Mouse (Mus musculus): ENCODE results near the gene Cggbp1.
"Not testable (repeated sequence)": the region's sequence is repeated elsewhere in the genome, so short reads cannot be mapped to it uniquely, and the experiment has no call there.

Cggbp1 gene

GRCm38 (mm10) chr16:64851563-64852362, at the start of gene Cggbp1, which contains the start of gene Zfp654:
Cggbp1 (plus strand) TSS chr16:64851996.
Zfp654 (minus strand) TSS chr16:64851652.
- DNase-seq: peak; percentile 100

- DNase-seq: no peak
Observed at GRCm38 (mm10) chr16:64803041-64803440, 48.8 kb upstream of the Cggbp1 start.

DNA sequence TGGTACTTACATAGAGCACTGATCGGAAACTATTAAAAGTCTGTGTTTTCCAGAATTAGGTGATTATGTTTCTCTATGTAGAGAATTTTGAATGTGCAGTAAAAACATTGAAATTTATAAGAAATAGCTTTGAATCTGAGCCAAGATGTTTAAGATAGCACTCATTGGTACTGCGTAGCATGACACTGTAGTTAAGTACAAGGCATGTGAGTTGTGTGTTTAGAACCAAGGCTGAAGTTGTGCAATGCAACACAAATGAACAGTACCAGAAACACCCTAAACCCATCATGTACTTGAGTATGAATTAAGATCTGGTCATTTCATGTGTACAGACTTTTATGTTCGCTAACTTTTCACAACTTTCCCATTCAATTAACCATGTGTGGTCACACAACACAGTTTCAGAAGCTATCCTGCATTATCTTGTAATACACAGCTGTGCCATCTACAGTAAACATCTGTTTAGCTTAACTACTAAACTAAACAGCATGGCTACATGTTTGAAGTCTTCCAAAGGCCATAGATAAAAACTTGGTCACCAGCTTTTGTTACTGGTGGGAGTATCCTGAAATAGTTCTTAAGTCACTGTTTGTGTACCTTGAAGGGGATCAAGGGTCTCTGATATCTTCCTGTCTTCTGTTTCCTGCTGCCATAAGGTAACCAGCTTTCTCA, 34.6 kb upstream of the Cggbp1 start:
- DNase-seq: no peak

DNA sequence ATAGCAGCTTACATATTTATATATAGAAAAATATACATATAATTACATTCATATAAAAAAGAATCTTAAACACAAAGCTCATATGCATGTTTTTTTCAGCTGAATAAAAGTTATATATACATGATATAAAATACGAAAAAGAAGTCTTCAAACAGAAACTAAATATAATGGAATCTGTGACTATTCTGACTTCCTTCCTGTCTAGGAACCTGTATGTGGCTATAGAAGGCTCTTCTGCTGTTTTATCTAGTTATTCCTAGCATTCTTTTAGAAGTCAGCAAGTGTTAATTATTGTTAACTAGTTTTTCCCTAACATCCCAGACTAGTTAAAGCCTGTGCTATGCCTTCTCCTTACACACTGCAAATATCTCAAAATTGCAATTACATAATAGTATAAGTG, 27.9 kb upstream of the Cggbp1 start:
- DNase-seq: no peak

- DNase-seq: no peak
Observed at GRCm38 (mm10) chr16:64824474-64824873, 27.3 kb upstream of the Cggbp1 start.

DNA sequence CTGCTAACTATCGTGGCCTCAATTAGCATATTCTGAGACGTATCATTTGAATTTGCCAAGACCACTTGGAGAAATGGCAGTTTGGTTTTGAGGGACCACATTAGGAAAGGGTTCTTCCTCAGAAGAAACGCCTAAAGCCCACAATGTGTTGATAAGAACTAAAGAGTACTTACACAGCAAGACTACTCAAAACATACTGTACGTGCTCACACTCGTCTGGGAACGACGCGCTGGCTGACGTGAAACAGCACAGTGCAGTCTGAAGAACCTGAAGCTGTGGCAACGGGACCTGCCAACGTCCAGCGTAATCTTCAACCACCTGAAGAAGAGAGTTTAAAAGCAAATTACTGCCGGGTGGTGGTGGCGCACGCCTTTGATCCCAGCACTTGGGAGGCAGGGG, 21.5 kb upstream of the Cggbp1 start:
- no peak for DNase-seq

GRCm38 (mm10) chr16:64835996-64836545, 15.7 kb upstream of the Cggbp1 start:
- no peak for DNase-seq

DNA sequence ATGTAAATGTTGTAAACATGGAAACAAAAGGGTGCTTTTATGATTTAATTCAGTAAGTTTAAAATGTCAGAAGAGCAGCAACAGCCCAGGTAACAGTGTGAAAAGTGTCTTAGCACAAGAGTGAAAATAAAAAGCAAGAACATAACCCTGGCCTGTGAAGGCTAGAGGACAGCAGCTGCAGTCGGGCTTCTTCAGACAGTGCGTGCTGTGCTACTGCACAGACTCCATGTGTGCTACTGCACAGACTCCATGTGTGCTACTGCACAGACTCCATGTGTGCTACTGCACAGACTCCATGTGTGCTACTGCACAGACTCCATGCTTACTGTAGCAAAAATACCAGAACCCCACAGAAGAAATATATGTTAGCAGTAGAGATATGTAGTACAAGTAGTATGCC, 15.1 kb upstream of the Cggbp1 start:
- DNase-seq: no peak

DNA sequence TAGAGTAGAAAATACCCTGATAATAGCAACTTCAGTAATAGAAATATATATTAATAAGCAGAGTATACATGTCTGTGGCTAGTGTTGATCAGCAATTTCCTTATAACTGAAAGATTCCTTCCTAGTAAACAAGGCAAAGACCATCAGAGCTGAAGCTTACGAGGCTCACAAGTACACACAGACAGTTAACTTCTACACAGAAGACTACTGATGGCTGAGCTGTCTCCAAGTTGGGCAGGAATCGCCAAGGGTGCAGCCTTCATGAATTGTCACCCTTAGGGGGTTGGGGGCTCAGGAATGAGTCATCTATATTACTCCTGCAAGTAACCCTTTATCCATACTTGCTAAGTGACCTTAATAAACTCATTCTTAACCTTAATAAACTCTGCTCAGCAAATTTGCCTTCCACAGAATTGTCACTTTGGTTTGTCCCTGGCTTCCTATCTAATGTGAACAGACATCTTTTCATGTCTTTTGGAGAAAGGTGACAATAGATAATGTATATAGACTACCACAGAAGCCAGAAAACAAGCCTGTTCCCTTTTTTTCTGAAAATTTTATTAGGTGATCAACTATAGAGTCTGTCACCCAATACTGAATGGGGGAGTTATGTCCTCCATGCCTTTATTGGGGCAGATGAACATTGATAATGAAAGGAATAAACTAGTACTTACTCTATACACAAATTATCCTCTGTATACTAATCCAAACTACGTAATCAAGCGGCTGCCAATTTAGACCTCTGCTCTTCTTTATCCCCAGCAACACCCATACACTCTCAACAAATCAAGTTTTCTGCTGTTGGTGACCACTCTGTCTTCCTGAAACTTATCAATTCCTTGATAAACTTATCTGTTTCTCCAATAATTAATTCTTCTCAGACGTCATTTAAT, 10.1 kb upstream of the Cggbp1 start:
- no peak for DNase-seq

DNA sequence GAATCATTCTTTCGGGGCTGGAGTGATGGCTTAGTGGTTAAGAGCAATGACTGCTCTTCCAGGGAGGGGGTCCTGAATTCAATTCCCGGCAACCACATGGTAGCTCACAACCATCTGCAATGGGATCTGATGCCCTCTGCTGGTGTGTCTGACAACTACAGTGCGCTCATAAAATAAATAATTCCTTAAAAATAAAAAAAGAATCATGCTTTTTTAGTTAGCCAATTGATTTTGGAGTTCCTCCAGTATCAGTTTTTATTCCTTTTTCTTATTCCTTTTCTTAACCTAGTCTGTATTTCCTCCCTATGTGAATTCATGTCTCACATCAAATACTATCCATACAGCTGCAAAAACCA, 9.4 kb upstream of the Cggbp1 start:
- DNase-seq: no peak

GRCm38 (mm10) chr16:64845947-64846346, 5.8 kb upstream of the Cggbp1 start:
- no peak for DNase-seq

DNA sequence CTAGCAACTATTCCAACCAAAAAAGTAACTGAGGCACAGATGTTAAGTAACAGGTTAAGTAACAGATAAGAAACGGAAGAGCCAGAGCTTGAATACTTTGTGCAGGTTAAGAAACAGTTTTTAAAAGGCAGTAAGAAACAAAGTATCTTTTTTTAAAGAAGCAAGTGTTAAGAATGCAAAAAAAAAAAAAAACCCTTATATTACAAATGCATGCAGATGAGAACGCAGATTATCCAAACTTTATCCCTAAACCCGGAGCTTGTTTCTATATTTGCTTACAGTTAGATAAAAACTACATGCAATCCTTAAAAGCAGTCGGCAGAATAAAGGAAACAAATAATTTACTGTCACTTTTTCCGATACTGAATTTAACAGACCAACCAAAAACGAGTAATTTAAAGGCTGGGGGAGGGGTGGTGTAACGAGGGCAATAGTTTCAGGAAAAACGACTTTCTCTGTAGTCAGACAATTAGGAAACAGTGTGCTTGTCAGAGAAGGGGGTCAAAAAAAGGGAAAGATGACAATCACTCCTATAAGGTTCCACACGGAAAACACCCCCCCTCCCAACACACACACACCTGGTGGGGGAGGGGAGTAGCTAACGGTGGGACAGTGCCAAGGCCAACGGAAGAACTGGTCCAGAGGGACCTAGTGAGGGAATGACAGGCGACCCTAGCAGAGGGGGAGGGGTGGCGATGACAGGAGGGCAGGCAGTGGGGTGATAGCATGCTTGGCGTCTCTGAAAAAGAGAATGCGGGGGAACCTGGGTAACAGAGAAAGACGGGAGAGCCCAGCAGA, 1.3 kb upstream of the Cggbp1 start:
- DNase-seq: peak; percentile 79

DNA sequence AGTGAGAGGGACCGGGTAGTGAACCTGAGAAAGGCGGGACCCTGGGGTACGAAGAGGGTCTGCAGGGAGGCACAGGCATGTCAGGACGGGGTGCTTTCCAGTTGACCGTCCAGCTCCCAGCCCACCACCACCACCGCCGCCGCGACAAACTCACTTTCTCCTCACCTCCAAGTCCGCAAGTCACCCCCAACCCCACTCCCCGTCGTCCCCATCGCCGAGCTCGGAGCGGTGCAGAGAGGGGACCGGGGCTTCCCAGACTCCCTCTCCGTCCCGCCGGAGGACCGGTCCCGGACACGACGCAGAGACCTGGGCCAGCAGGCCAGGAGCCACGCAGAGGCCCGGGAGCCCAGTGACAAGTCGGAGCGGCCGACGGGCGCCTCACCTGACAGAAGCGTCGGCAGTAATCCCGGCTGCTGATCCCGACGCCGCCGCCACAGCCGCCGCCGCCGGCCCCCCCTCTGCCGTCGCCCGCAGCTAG, 672 bp upstream of the Cggbp1 start:
- no peak for DNase-seq

GRCm38 (mm10) chr16:64852441-64852871, 660 bp downstream of the Cggbp1 start:
- peak; percentile 68 for DNase-seq

DNA sequence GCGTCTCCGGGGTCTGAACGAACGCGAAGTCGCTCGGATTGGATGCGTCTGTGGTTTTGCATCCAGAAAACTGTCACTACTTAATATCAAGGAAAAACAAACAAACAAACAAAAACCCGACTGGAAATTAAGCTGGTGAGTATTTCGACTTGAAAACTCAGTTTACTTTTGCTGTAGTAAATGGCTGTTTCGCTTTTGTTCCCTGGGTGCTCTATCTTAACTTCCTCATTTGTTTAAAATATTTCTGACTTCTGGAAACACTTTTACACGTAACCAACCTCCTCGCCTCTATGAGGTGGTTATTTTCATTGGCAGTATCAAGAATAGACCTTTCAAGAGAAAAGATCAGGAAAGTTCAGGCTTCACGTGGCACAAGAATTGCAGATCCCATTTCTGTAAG, 1.1 kb downstream of the Cggbp1 start:
- no peak for DNase-seq

DNA sequence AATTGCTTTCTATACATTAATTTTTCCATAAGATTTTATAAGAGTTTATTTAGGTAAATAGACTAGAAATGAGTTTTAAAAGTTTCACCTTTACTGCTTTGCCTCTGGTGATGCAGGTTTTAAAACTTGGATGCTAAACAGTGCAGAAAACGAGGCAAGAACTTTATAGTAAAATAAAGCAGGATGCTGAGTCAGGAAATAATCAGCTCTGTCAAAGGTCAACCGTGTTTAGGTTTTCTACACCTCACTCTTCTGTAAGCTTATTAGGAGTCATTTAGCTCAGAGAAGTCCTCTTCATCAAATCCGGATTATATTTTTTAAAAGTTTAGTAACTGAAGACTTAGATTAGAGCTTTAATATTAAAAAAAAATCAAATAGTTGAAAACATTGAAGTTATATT, 5.2 kb downstream of the Cggbp1 start:
- no peak for DNase-seq

DNA sequence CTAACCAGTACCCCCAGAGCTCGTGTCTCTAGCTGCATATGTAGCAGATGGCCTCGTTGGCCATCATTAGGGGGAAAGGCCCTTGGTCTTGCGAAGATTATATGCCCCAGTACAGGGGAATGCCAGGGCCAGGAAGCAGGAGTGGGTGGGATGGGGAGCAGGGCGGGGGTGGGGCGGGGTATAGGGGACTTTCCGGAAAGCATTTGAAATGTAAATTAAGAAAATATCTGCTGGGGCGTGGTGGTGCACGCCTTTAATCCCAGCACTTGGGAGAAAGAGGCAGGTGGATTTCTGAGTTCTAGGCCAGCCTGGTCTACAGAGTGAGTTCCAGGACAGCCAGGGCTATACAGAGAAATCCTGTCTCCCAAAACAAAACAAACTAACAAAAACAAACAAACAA, 14.0 kb downstream of the Cggbp1 start:
- DNase-seq: not testable (repeated sequence)

- no peak for DNase-seq
Observed at GRCm38 (mm10) chr16:64868613-64869012, 16.8 kb downstream of the Cggbp1 start.

DNA sequence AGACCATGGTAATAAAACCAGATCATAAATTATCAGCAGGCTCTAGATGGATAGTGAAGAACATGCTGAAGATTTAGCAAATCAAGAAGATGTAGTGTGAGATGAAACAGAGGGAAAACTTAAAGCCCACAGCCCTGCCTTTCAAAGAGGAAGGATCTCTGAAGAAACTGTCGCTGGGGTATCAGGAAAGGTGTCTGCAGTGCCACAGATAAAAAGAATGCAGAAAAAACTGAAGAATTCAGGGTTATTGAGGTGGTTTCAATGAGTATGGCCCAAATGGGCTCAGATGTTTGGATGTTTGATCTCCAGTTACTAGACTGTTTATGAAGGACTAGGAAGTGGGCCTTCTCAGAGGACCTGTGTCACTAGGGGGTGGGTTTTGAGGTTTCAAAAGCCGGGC, 17.8 kb downstream of the Cggbp1 start:
- no peak for DNase-seq

DNA sequence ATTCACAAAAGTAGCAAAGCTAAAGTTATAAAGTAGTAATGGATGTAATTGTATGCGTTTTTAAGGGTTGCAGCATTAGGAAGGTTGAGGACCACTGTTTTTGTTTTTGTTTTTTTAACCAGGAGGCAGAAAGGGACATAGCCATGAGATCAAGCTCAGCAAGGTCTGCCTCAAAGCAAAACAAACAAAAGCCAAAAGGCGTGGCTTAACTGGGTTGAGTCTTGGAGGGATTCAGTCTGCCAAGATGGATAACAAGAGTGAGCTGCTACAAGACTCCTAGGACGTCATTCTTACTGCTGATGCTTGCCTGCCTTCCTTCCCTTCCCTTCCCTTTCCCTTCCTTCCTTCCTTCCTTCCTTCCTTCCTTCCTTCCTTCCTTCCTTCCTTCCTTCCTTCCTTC, 20.5 kb downstream of the Cggbp1 start:
- no peak for DNase-seq

GRCm38 (mm10) chr16:64872841-64873240, 21.0 kb downstream of the Cggbp1 start:
- DNase-seq: no peak

All from cerebellum, adult 9-11 months (tissue).